Mouse (Mus musculus): ENCODE measurements around the gene Ndufaf8. TPM values are rescaled to one million over a fixed set of nuclear protein-coding genes. Genes with fewer than 3 reads are reported as not detected.

Ndufaf8 gene
- polyA plus RNA-seq, 1 experiment: 79.3 TPM

- Histone ChIP-seq H3K4me1 (ENCODE audit: control insufficient read depth, insufficient read depth, low read length) (peaks cover 34% of the 10 kb centered on the region), H3K27ac (ENCODE audit: insufficient read depth, low read depth, low read length) (no peak overlapping the region), H3K4me3 (ENCODE audit: insufficient read depth, low read depth, low read length) (no peak overlapping the region), H3K27me3 (replicated peaks; ENCODE audit: control insufficient read depth, insufficient read depth, low read length) (no peaks in the 10 kb centered on the region), H3K36me3 (ENCODE audit: control insufficient read depth, insufficient read depth, low read length) (no peaks in the 10 kb centered on the region)
- WGBS: 64% methylated on average over 6 of the region's 6 CpGs
- TF ChIP-seq POLR2A (IDR thresholded peaks at IDR 0.05; ENCODE audit: low read depth, low read length) (no peak), CTCF (conservative IDR thresholded peaks at IDR 0.05; ENCODE audit: insufficient read depth, insufficient read length, low read depth, low read length) (no peak)
- no peak for DNase-seq
These were observed 41.5 kb downstream of the Ndufaf8 start for GRCm38 (mm10) chr11:120140255-120140654.

- peak; percentile 91 for DNase-seq
- H3K4me1 ChIP-seq (ENCODE audit: control insufficient read depth, insufficient read depth, low read length): peaks cover 36% of the 10 kb centered on the region
- H3K36me3 ChIP-seq (ENCODE audit: control insufficient read depth, insufficient read depth, low read length): no peaks in the 10 kb centered on the region
- peak overlapping the region; percentile 47 for H3K27ac ChIP-seq (ENCODE audit: insufficient read depth, low read depth, low read length)
- TF ChIP-seq CTCF (conservative IDR thresholded peaks at IDR 0.05; ENCODE audit: insufficient read depth, insufficient read length, low read depth, low read length) (peak; percentile 59), POLR2A (IDR thresholded peaks at IDR 0.05; ENCODE audit: low read depth, low read length) (no peak)
- no peaks in the 10 kb centered on the region for H3K27me3 ChIP-seq (replicated peaks; ENCODE audit: control insufficient read depth, insufficient read depth, low read length)
- 39% methylated on average over 3 of the region's 3 CpGs for WGBS
- H3K4me3 ChIP-seq (ENCODE audit: insufficient read depth, low read depth, low read length): no peak overlapping the region
These were observed 43.9 kb downstream of the Ndufaf8 start for GRCm38 (mm10) chr11:120142601-120143051.

GRCm38 (mm10) chr11:120143708-120144497 lies 45.2 kb downstream of the Ndufaf8 start:
- DNase-seq: peak; percentile 91
- Histone ChIP-seq H3K27ac (ENCODE audit: insufficient read depth, low read depth, low read length) (peak overlapping the region; percentile 50), H3K4me1 (ENCODE audit: control insufficient read depth, insufficient read depth, low read length) (peaks cover 44% of the 10 kb centered on the region), H3K27me3 (replicated peaks; ENCODE audit: control insufficient read depth, insufficient read depth, low read length) (no peaks in the 10 kb centered on the region), H3K4me3 (ENCODE audit: insufficient read depth, low read depth, low read length) (no peak overlapping the region), H3K36me3 (ENCODE audit: control insufficient read depth, insufficient read depth, low read length) (no peaks in the 10 kb centered on the region)
- no peak for TF ChIP-seq CTCF (conservative IDR thresholded peaks at IDR 0.05; ENCODE audit: insufficient read depth, insufficient read length, low read depth, low read length)
- TF ChIP-seq POLR2A (IDR thresholded peaks at IDR 0.05; ENCODE audit: low read depth, low read length): no peak
- WGBS: 27% methylated on average over 13 of the region's 13 CpGs

- no peaks in the 10 kb centered on the region for H3K27me3 ChIP-seq (replicated peaks; ENCODE audit: control insufficient read depth, insufficient read depth, low read length)
- peaks cover 40% of the 10 kb centered on the region for H3K4me1 ChIP-seq (ENCODE audit: control insufficient read depth, insufficient read depth, low read length)
- H3K36me3 ChIP-seq (ENCODE audit: control insufficient read depth, insufficient read depth, low read length): no peaks in the 10 kb centered on the region
- 45% methylated on average over 8 of the region's 8 CpGs for WGBS
- H3K27ac ChIP-seq (ENCODE audit: insufficient read depth, low read depth, low read length): peak overlapping the region; percentile 3; the same call in 1 of the 2 replicates
- no peak overlapping the region for H3K4me3 ChIP-seq (ENCODE audit: insufficient read depth, low read depth, low read length)
- TF ChIP-seq CTCF (conservative IDR thresholded peaks at IDR 0.05; ENCODE audit: insufficient read depth, insufficient read length, low read depth, low read length) (no peak), POLR2A (IDR thresholded peaks at IDR 0.05; ENCODE audit: low read depth, low read length) (no peak)
- DNase-seq: peak; percentile 88
These were observed 49.6 kb downstream of the Ndufaf8 start for GRCm38 (mm10) chr11:120148201-120148855.

- H3K4me1 ChIP-seq (ENCODE audit: control insufficient read depth, insufficient read depth, low read length): peaks cover 27% of the 10 kb centered on the region
- no peaks in the 10 kb centered on the region for H3K36me3 ChIP-seq (ENCODE audit: control insufficient read depth, insufficient read depth, low read length)
- 32% methylated on average over 6 of the region's 6 CpGs for WGBS
- TF ChIP-seq CTCF (conservative IDR thresholded peaks at IDR 0.05; ENCODE audit: insufficient read depth, insufficient read length, low read depth, low read length) (no peak), POLR2A (IDR thresholded peaks at IDR 0.05; ENCODE audit: low read depth, low read length) (no peak)
- H3K4me3 ChIP-seq (ENCODE audit: insufficient read depth, low read depth, low read length): peak overlapping the region; percentile 5; the same call in 1 of the 2 replicates
- no peak overlapping the region for H3K27ac ChIP-seq (ENCODE audit: insufficient read depth, low read depth, low read length)
- peak; percentile 61 for DNase-seq
- no peaks in the 10 kb centered on the region for H3K27me3 ChIP-seq (replicated peaks; ENCODE audit: control insufficient read depth, insufficient read depth, low read length)
These were observed 50.9 kb downstream of the Ndufaf8 start for GRCm38 (mm10) chr11:120149510-120150200.

Other genes starting within 250 kb of the Ndufaf8 start
- 97.2 and 106 TPM in 2 replicates for gene Chmp6, start 185.5 kb upstream of the Ndufaf8 start, polyA plus RNA-seq (2012; rRNA removed)
- 78.1 and 88.4 TPM in 2 replicates for gene Baiap2, start 156.2 kb upstream of the Ndufaf8 start, polyA plus RNA-seq (2012; rRNA removed)
- gene Aatk, start 51.8 kb upstream of the Ndufaf8 start, polyA plus RNA-seq (2012; rRNA removed): 5.1 and 6.8 TPM in 2 replicates
- gene Cep131, start 12.1 kb upstream of the Ndufaf8 start, polyA plus RNA-seq (2012; rRNA removed): 5.8 and 6.8 TPM in 2 replicates
- 28.5 and 35.6 TPM in 2 replicates for gene Tepsin, start 197 bp upstream of the Ndufaf8 start, polyA plus RNA-seq (2012; rRNA removed)
- 151 and 178 TPM in 2 replicates for gene Slc38a10, start 52.4 kb downstream of the Ndufaf8 start, polyA plus RNA-seq (2012; rRNA removed)
- gene Bahcc1, start 134.0 kb downstream of the Ndufaf8 start, polyA plus RNA-seq (2012; rRNA removed): 8.0 and 9.2 TPM in 2 replicates
- 828 and 981 TPM in 2 replicates for gene Actg1, start 249.6 kb downstream of the Ndufaf8 start, polyA plus RNA-seq (2012; rRNA removed)

Data from kidney, adult 2 months (tissue).